Mouse (Mus musculus): ENCODE measurements at regions not wholly inside any gene's neighbourhood (a gene's known extent, or its start where the extent isn't known, plus 50 kb on each side); places are given as distances from the start of the nearest gene placed in this dataset.

- DNase-seq (ENCODE audit: low spot score), result peak; percentile 2
Measured at GRCm38 (mm10) chr1:109811191-109811590, 171.0 kb upstream of the Cdh7 start.

GRCm38 (mm10) chr1:109850591-109850990 is 131.6 kb upstream of the Cdh7 start:
- DNase-seq (ENCODE audit: low spot score), result no peak

GRCm38 (mm10) chr1:109898652-109899051 is 83.6 kb upstream of the Cdh7 start:
- DNase-seq (ENCODE audit: low spot score), result no peak

GRCm38 (mm10) chr1:109929483-109930255 is 52.6 kb upstream of the Cdh7 start:
- no peak for DNase-seq (ENCODE audit: low spot score)
